Mouse (Mus musculus): Measurements from ENCODE around the gene Scgb1a1.

GRCm38 (mm10) chr19:9090709-9091108, 3.0 kb upstream of the Scgb1a1 start:
- TF ChIP-seq E2F4 (IDR thresholded peaks at IDR 0.05; ENCODE audit: insufficient read depth) = no peak
- no peak for TF ChIP-seq POLR2A (IDR thresholded peaks at IDR 0.05; ENCODE audit: insufficient read length, low read depth)
- TF ChIP-seq MAX (IDR thresholded peaks at IDR 0.05; ENCODE audit: low read depth) = no peak
- no peak for TF ChIP-seq USF1 (IDR thresholded peaks at IDR 0.05; ENCODE audit: low read depth)
- no peak for TF ChIP-seq POLR2AphosphoS2 (IDR thresholded peaks at IDR 0.05; ENCODE audit: insufficient read length, low read depth)
- no peak for TF ChIP-seq CEBPB (IDR thresholded peaks at IDR 0.05; ENCODE audit: insufficient read depth, poor library complexity, severe bottlenecking)
- TF ChIP-seq MYOD1 (IDR thresholded peaks at IDR 0.05; ENCODE audit: control insufficient read depth in 1 of 3, insufficient read length in 2 of 3, low read depth in 2 of 3) = no peak
- TF ChIP-seq TCF3 (IDR thresholded peaks at IDR 0.05; ENCODE audit: insufficient read length, low read depth) = no peak
- TF ChIP-seq REST (IDR thresholded peaks at IDR 0.05; ENCODE audit: insufficient read depth, insufficient read length) = no peak
- TF ChIP-seq TCF12 (IDR thresholded peaks at IDR 0.05; ENCODE audit: insufficient read depth, poor library complexity, severe bottlenecking) = no peak
- TF ChIP-seq MYOG (IDR thresholded peaks at IDR 0.05; ENCODE audit: control insufficient read depth in 1 of 3, insufficient read depth in 1 of 3, insufficient read length in 2 of 3, low read depth in 2 of 3) = no peak
- TF ChIP-seq SRF (IDR thresholded peaks at IDR 0.05; ENCODE audit: control insufficient read depth, insufficient read length, low read depth) = no peak
